Mouse (Mus musculus): ENCODE data around the gene Cul1. TPM values are rescaled to one million over a fixed set of nuclear protein-coding genes. Genes with fewer than 3 reads are reported as not detected.

Gene Cul1
- total RNA-seq (2023): 100 to 1,000 TPM; 133 to 146 TPM

GRCm38 (mm10) chr6:47453098-47453497 lies at the start of gene Cul1:
TSS of gene Cul1 (plus strand) at chr6:47453398.

Other genes with a start within 250 kb of the Cul1 start
- gene Ezh2, start 141.9 kb downstream of the Cul1 start, total RNA-seq (2023): 10 to 100 TPM; 32.0 to 38.4 TPM